Mouse (Mus musculus): ENCODE measurements around the gene Il17d. TPM values are rescaled to one million over a fixed set of nuclear protein-coding genes. Genes with fewer than 3 reads are reported as not detected.

Gene Il17d
- polyA plus RNA-seq, 1 experiment from 2014 or later: 3.4 TPM

GRCm38 (mm10) chr14:57509554-57509953, 15.0 kb upstream of the Il17d start:
- DNase-seq (peak; percentile 66), ATAC-seq (ENCODE audit: insufficient read depth) (peak; percentile 87)
- H3K4me1 ChIP-seq (ENCODE audit: insufficient read depth): no peaks in the 10 kb centered on the region
- H3K36me3 ChIP-seq (ENCODE audit: insufficient read depth): no peaks in the 10 kb centered on the region
- H3K4me3 ChIP-seq (ENCODE audit: low read depth, low read length): no peak overlapping the region
- WGBS: 33% methylated on average over 6 of the region's 6 CpGs
- H3K4me2 ChIP-seq: no peak overlapping the region
- no peak overlapping the region for H3K9ac ChIP-seq
- H3K27ac ChIP-seq (ENCODE audit: low read depth): peak overlapping the region; percentile 32
- no peaks in the 10 kb centered on the region for H3K9me3 ChIP-seq (ENCODE audit: low read depth, low read length)
- peak; percentile 37 for TF ChIP-seq CTCF (IDR thresholded peaks at IDR 0.05; ENCODE audit: low read depth)
- H3K27me3 ChIP-seq (ENCODE audit: insufficient read depth, low read length): no peaks in the 10 kb centered on the region

GRCm38 (mm10) chr14:57515156-57515762, 9.3 kb upstream of the Il17d start:
- no peaks in the 10 kb centered on the region for H3K9me3 ChIP-seq (ENCODE audit: low read depth, low read length)
- no peak overlapping the region for H3K27ac ChIP-seq (ENCODE audit: low read depth)
- no peak for TF ChIP-seq CTCF (IDR thresholded peaks at IDR 0.05; ENCODE audit: low read depth)
- peak; percentile 51 for DNase-seq
- peak; percentile 70; the same call in 1 of the 2 replicates for ATAC-seq (ENCODE audit: insufficient read depth)
- H3K36me3 ChIP-seq (ENCODE audit: insufficient read depth): no peaks in the 10 kb centered on the region
- no peak overlapping the region for H3K4me3 ChIP-seq (ENCODE audit: low read depth, low read length)
- H3K27me3 ChIP-seq (ENCODE audit: insufficient read depth, low read length): no peaks in the 10 kb centered on the region
- H3K4me1 ChIP-seq (ENCODE audit: insufficient read depth): no peaks in the 10 kb centered on the region
- H3K9ac ChIP-seq: no peak overlapping the region
- 37% methylated on average over 6 of the region's 6 CpGs for WGBS
- no peak overlapping the region for H3K4me2 ChIP-seq

- Histone ChIP-seq H3K9ac (no peak overlapping the region), H3K4me2 (no peak overlapping the region), H3K9me3 (ENCODE audit: low read depth, low read length) (no peaks in the 10 kb centered on the region), H3K27ac (ENCODE audit: low read depth) (no peak overlapping the region), H3K4me1 (ENCODE audit: insufficient read depth) (no peaks in the 10 kb centered on the region), H3K36me3 (ENCODE audit: insufficient read depth) (no peaks in the 10 kb centered on the region; the same call in 1 of the 2 replicates), H3K27me3 (ENCODE audit: insufficient read depth, low read length) (no peaks in the 10 kb centered on the region), H3K4me3 (ENCODE audit: low read depth, low read length) (no peak overlapping the region)
- TF ChIP-seq CTCF (IDR thresholded peaks at IDR 0.05; ENCODE audit: low read depth): no peak
- DNase-seq: no peak
- ATAC-seq (ENCODE audit: insufficient read depth): no peak
- WGBS: 79% methylated on average over 7 of the region's 7 CpGs
Measured at GRCm38 (mm10) chr14:57517001-57517400, 7.6 kb upstream of the Il17d start.

- DNase-seq (no peak), ATAC-seq (ENCODE audit: insufficient read depth) (no peak)
- 0 out of 2 replicates have a peak, but pooled peaks cover 2% of the 10 kb centered on the region for H3K27me3 ChIP-seq (ENCODE audit: insufficient read depth, low read length)
- H3K4me2 ChIP-seq: peak overlapping the region; percentile 75
- H3K4me3 ChIP-seq (ENCODE audit: low read depth, low read length): no peak overlapping the region
- no peaks in the 10 kb centered on the region; the same call in 1 of the 2 replicates for H3K36me3 ChIP-seq (ENCODE audit: insufficient read depth)
- TF ChIP-seq CTCF (IDR thresholded peaks at IDR 0.05; ENCODE audit: low read depth): no peak
- WGBS: 86% methylated on average over 9 of the region's 9 CpGs
- no peaks in the 10 kb centered on the region for H3K4me1 ChIP-seq (ENCODE audit: insufficient read depth)
- H3K27ac ChIP-seq (ENCODE audit: low read depth): no peak overlapping the region
- no peak overlapping the region for H3K9ac ChIP-seq
- no peaks in the 10 kb centered on the region for H3K9me3 ChIP-seq (ENCODE audit: low read depth, low read length)
Measured at GRCm38 (mm10) chr14:57523762-57524161, 815 bp upstream of the Il17d start.

GRCm38 (mm10) chr14:57525388-57526049, 942 bp downstream of the Il17d start:
- H3K27ac ChIP-seq (ENCODE audit: low read depth): peak overlapping the region; percentile 82
- no peaks in the 10 kb centered on the region for H3K4me1 ChIP-seq (ENCODE audit: insufficient read depth)
- peak overlapping the region; percentile 69 for H3K4me3 ChIP-seq (ENCODE audit: low read depth, low read length)
- ATAC-seq (ENCODE audit: insufficient read depth): peak; percentile 89
- peak; percentile 42; the same call in 1 of the 2 replicates for TF ChIP-seq CTCF (IDR thresholded peaks at IDR 0.05; ENCODE audit: low read depth)
- WGBS: 2% methylated on average over 55 of the region's 60 CpGs
- H3K27me3 ChIP-seq (ENCODE audit: insufficient read depth, low read length): 0 out of 2 replicates have a peak, but pooled peaks cover 2% of the 10 kb centered on the region
- no peaks in the 10 kb centered on the region for H3K9me3 ChIP-seq (ENCODE audit: low read depth, low read length)
- H3K4me2 ChIP-seq: peak overlapping the region; percentile 75
- DNase-seq: peak; percentile 71
- H3K36me3 ChIP-seq (ENCODE audit: insufficient read depth): no peaks in the 10 kb centered on the region; the same call in 1 of the 2 replicates
- H3K9ac ChIP-seq: peak overlapping the region; percentile 74

GRCm38 (mm10) chr14:57526050-57526623, 1.6 kb downstream of the Il17d start:
- ATAC-seq (ENCODE audit: insufficient read depth): peak; percentile 8; the same call in 1 of the 2 replicates
- 46% methylated on average over 10 of the region's 10 CpGs for WGBS
- no peak overlapping the region for H3K27ac ChIP-seq (ENCODE audit: low read depth)

GRCm38 (mm10) chr14:57527122-57527521, 2.5 kb downstream of the Il17d start:
- 45% methylated on average over 6 of the region's 7 CpGs for WGBS
- no peak for TF ChIP-seq CTCF (IDR thresholded peaks at IDR 0.05; ENCODE audit: low read depth)
- Histone ChIP-seq H3K36me3 (ENCODE audit: insufficient read depth) (no peaks in the 10 kb centered on the region), H3K27ac (ENCODE audit: low read depth) (no peak overlapping the region), H3K4me3 (ENCODE audit: low read depth, low read length) (no peak overlapping the region), H3K9ac (no peak overlapping the region), H3K4me2 (no peak overlapping the region), H3K9me3 (ENCODE audit: low read depth, low read length) (no peaks in the 10 kb centered on the region), H3K27me3 (ENCODE audit: insufficient read depth, low read length) (0 out of 2 replicates have a peak, but pooled peaks cover 2% of the 10 kb centered on the region), H3K4me1 (ENCODE audit: insufficient read depth) (no peaks in the 10 kb centered on the region)
- DNase-seq (no peak), ATAC-seq (ENCODE audit: insufficient read depth) (no peak)

More at GRCm38 (mm10) chr14:57526050-57526623, 1.6 kb downstream of the Il17d start:
- Histone ChIP-seq H3K9ac (no peak overlapping the region), H3K36me3 (ENCODE audit: insufficient read depth) (no peaks in the 10 kb centered on the region; the same call in 1 of the 2 replicates), H3K4me2 (peak overlapping the region; percentile 75), H3K4me3 (ENCODE audit: low read depth, low read length) (peak overlapping the region; percentile 69), H3K27me3 (ENCODE audit: insufficient read depth, low read length) (0 out of 2 replicates have a peak, but pooled peaks cover 2% of the 10 kb centered on the region), H3K9me3 (ENCODE audit: low read depth, low read length) (no peaks in the 10 kb centered on the region), H3K4me1 (ENCODE audit: insufficient read depth) (no peaks in the 10 kb centered on the region)
- DNase-seq: no peak
- no peak for TF ChIP-seq CTCF (IDR thresholded peaks at IDR 0.05; ENCODE audit: low read depth)

All from lung, embryonic 14.5 days (tissue).